Mouse (Mus musculus) layer of hippocampus, adult 11-12 months (tissue): ENCODE measurements around the gene Pla2g1b.
"Not testable (repeated sequence)": the region's sequence is repeated elsewhere in the genome, so short reads cannot be mapped to it uniquely, and the experiment has no call there.

ENCODE experiments used
- DNase-seq: peaks from one replicate; pipeline ENCODE4 v3.0.0; 2022; ENCODE audit warnings: low spot score

The Pla2g1b gene

DNA sequence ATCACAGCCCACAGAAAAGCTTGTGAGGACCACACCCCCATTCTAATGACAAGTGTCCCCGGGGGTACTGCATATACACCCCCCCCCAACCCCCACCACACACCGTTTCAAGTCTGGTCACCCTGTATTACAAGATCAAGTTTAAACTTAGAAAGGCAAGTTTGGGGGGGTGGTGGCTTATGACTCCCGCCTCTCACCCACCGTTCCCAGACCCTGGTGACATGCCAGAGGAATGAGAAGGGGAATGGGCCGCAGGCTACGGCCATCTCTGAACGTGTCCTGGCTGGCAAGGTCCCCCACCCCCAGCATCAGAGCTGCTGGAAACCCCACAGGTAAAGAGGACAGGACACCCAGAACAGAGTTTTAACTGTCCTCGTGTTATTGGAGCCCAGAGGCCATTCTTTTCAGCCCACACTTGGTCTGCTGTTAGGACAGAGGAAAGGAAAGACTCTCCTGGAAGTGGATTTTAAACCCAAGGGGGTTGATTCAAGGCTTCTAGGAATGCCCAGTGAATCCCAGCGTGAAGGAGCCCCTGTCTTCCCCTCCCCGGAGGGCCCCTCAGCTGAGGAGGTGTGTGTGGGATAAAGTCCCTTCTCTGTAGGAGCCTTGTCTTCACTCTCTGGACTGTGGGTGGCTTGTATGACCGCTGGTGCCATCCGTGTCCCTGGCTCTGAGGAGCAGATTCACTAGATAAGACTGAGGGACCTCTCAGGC is 41.4 kb downstream of the Pla2g1b start:
- DNase-seq, result no peak

DNA sequence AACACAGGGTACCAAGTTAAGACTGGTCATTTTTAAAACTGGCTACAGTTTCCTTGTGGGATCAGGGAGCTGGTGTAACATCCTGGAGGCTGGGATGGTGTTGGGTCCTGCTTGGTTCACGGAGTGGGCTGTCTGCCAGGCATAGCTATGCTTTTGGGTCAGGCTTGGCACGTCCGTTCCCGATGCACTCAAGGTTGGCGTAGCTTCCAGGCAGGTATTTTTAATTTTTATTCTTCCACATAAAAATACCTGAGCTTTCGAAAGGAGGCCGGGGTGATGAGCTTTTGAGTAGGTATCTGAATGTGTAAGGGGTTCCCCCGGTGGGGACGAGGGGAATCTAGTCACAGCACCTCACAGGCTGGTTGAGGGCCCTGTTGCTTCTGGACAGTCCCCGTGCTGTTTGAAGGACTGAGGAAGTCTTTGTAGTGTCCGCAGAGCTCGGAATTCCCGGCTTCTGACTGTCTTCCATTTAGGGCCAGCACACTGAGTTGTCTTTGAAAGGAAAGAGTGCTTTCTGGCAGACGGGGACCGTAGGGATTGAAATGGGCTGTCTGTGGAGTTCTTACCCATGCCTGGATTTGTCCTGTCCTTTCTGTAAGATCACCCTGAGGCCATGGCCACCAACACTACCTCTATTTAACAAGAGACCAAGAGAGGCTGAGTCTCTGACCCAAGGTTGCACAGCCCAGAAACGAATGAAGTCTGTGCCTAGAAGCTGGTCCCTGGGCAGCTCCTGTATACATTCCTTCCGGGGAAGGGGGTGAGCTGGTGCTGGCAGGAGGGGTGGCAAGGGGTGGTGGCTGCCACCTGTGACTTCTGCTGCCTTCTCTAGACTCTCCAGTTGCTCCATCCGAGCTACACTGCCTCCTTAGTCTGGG is 42.2 kb downstream of the Pla2g1b start:
- no peak for DNase-seq

DNA sequence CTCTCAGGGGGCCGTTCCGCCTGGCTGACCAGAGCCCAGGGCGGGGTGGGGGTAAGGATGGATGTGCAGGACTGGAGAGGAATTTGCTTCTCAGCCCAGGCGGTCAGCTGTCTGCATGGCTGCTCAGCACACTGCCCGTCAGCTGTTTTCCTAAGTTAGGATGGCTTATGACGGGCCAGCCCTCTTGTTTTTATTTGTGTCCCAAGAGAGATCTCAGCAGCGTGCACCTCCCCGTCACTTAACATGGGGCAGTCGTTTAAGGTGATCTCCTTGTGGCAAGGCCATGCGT is 42.7 kb downstream of the Pla2g1b start:
- DNase-seq, result no peak

- no peak for DNase-seq
Observed at GRCm38 (mm10) chr5:115509321-115509761, 43.3 kb downstream of the Pla2g1b start.

DNA sequence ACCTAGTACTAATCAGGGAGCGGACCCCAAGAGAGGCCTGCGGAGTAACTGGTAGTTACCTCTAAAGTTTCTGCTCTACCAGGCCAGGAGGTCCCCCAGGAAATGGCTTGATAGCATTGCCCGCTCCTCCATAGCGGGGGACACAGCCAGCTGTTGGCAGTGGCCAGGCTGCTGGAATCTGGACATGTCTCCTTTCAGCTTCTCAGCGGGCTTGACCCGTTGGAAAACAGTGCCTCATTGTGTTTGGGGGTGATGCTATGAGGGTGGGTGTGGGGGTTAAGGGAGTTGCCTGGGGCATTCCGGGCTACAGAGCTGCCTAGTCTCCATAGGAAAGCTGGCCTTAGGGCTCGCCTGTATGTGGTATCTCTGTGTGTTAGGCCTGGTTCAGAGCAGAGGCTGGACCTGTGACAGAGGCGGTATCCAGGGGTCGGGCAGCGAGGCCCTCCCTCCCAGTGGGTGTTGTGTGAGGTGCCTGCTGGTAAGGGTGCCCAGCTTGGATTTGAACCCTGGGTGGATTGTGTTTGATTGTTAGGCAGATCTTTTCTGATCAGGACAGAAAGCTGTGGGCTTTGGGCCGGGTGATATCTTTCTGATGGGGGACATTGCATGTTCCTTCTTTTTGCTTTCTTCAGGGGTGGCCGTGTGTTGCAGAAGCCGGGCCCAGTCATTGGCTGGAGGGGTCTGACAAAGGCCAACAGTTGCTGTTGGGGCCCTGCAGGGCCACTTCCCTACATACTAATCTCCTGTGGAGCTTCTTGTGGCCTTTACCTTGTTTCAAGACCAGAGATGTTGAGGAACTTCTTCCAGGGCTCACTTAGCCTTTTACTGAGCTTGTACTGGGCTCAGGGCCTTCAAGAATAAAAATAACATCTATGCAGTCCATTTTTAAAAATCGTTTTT is 44.0 kb downstream of the Pla2g1b start:
- DNase-seq, result no peak

GRCm38 (mm10) chr5:115512375-115512774 is 46.3 kb downstream of the Pla2g1b start:
- DNase-seq, result no peak

DNA sequence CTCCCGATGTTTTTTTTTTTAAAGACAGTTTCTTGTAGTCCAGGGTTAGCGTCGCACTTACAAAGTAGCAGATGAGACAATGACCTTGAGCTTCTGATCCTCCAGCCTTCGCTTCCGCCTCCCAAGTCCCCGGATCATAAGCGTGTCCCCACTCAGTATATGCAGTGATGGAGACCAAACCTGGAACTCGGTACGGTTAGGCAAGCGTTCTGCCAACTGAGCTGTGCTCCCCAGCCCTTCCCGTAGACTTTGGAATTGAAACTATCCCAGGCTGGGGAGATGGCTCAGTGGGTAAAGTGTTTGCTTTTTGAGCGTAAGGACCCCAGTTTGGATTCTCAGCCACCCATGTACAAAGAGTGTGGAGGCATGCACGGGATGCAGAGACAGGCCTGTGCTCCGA is 47.2 kb downstream of the Pla2g1b start:
- DNase-seq, result no peak

- DNase-seq, result no peak
Observed at GRCm38 (mm10) chr5:115513721-115514120, 47.7 kb downstream of the Pla2g1b start.

DNA sequence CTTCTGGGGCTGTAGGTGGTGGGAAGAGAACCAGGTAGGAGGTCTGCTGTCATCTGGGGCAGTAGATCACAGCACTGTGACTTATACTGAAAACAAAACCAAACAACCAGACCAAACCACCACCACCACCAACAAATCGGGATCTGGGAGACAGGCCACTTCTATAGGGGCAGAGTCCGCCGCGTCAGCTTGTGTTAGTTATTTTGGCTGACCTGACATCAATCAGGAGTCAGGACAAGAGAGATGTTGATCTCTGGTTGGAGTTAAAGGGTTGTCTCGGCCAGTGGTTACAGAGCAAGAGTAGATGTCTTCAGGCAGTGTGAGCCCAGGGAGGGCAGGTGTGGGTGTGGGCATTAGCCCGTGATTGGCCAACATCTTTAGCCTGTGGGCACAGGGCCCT is 48.3 kb downstream of the Pla2g1b start:
- no peak for DNase-seq

DNA sequence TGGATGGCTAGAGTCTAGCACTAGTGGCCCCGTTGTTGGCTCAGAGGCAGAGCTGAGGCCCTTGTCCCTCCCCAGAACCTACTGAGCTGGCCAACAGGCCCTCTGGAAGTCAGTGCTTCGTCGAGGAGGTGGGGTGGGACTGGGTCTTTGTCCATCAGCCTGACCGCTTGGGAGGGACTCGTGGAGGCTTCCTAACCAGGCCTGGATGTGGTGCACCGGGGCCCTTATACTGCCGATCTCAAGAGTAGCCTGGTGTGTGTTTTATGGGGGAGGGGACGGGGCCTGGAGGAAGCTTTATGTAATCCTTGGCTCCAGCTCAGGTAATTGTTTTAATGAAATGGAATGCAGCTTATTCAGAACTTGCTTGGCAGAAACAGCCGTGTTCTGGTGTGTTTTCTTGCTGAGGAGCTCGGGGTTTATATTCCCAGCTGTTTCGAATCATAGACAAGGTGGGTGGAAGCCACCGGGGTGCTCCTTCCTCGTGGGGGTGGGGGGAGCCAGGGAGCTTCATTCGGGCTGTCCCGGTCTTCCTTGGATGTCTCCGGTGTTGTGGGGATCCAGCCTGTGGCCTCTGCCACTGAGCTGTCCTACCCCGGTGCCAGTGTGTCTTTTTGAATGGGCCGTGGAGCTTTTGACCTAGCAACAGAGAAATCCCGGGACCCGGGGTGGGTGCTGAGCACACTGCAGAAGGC is 49.0 kb downstream of the Pla2g1b start:
- DNase-seq, result no peak

GRCm38 (mm10) chr5:115516081-115516907 is 50.2 kb downstream of the Pla2g1b start:
- DNase-seq, result no peak

GRCm38 (mm10) chr5:115516908-115517307 is 50.8 kb downstream of the Pla2g1b start:
- no peak for DNase-seq

- no peak for DNase-seq
Observed at GRCm38 (mm10) chr5:115517501-115517900, 51.4 kb downstream of the Pla2g1b start.

GRCm38 (mm10) chr5:115518214-115518613 is 52.2 kb downstream of the Pla2g1b start:
- DNase-seq, result not testable (repeated sequence)

- DNase-seq, result no peak
Observed at GRCm38 (mm10) chr5:115520325-115520869, 54.3 kb downstream of the Pla2g1b start.

DNA sequence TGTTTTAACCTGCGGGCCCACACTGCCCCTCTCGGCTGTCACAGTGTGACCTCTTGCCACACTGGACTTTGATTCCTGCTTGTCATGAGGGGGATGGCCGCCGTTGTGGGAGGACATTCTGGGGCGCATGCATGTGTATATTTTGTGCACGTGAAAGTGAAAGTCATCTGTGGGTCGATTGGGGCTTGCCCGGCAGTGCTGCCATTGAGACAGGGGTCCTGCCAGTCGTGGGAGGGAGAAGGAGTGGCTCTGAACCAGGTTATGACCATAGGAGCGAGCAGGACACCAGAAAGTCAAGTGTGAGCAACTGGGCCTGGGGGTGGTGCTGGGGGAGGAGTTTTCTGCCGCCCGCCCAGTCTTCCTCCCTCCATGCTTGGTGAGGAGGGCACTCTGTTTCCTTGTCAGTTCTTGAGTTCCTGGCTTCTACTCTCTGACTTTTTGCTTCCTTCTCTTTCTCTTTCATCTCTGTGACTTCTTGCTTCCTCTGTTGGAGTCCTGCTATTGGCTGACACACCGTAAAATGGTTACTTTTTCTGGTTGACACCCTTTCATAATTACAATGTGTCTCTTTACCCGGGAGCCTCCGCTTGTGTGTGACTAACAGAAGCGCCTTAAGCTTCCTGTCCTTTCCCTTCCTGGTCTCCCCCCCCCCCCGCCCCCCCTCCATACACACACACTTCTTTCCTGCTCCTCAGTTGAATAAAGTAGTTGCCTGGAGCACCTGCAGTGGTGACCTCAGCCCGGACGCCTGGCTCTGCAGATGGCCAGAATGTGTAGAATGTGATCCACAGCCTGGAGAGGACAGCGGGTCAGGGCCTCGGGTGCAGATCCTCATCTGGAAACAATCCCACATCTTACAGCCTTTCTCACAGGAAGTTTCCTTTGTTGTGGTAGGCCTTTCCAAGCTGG is 55.7 kb downstream of the Pla2g1b start:
- no peak for DNase-seq

- no peak for DNase-seq
Observed at GRCm38 (mm10) chr5:115522531-115522930, 56.5 kb downstream of the Pla2g1b start.

GRCm38 (mm10) chr5:115522981-115523499 is 57.0 kb downstream of the Pla2g1b start:
- DNase-seq, result no peak

- DNase-seq, result no peak
Observed at GRCm38 (mm10) chr5:115523971-115524370, 57.9 kb downstream of the Pla2g1b start.
